Mouse (Mus musculus) olfactory bulb, adult 2 months (tissue): ENCODE measurements at regions not wholly inside any gene's neighbourhood (a gene's known extent, or its start where the extent isn't known, plus 50 kb on each side); places are given as distances from the start of the nearest gene placed in this dataset.

Experiments used
- H3K27ac ChIP-seq: fragments of 200-500 bp; 2 replicates; pipeline ENCODE4 v1.5.1; 2012; ENCODE audit warnings: low read depth, low read length; ENCODE audit not compliant: insufficient read depth
- H3K4me1 ChIP-seq: fragments of 200-500 bp; 2 replicates; pipeline ENCODE4 v1.6.1; 2012; ENCODE audit warnings: low read length; ENCODE audit not compliant: control insufficient read depth, insufficient read depth
- H3K4me3 ChIP-seq: fragments of 200-500 bp; 2 replicates; pipeline ENCODE4 v1.5.1; 2012; ENCODE audit warnings: mild to moderate bottlenecking, low read depth, low read length, moderate library complexity; ENCODE audit not compliant: insufficient read depth
- CTCF ChIP-seq: fragments of 200-500 bp; IDR thresholded peaks from 2 replicates; pipeline ENCODE4 v1.5.1; 2012; ENCODE audit warnings: low read depth, mild to moderate bottlenecking, low read length, moderate library complexity; ENCODE audit not compliant: insufficient read depth
- POLR2A ChIP-seq: fragments of 200-500 bp; IDR thresholded peaks from 2 replicates; pipeline ENCODE4 v1.6.1; 2012; ENCODE audit warnings: mild to moderate bottlenecking, low read depth, low read length, moderate library complexity; ENCODE audit not compliant: insufficient read depth
- WGBS: fragments of 180-500 bp; shearing (Covaris S2); methylation state at CpG from one replicate; pipeline ENCODE4 v1.1.7; 2018; 5-methylcytosine and 5-hydroxymethylcytosine counted together

GRCm38 (mm10) chr9:116332485-116333118 is 157.4 kb upstream of the Tgfbr2 start:
- H3K4me1 ChIP-seq = peaks cover 3% of the 10 kb centered on the region
- no peak for TF ChIP-seq CTCF
- TF ChIP-seq POLR2A = no peak
- 93% methylated on average over 5 of the region's 5 CpGs for WGBS
- no peak overlapping the region for H3K4me3 ChIP-seq
- no peak overlapping the region for H3K27ac ChIP-seq

GRCm38 (mm10) chr9:116331406-116331805 is 156.2 kb upstream of the Tgfbr2 start:
- TF ChIP-seq POLR2A = no peak
- no peak for TF ChIP-seq CTCF
- WGBS = 85% methylated on average over 2 of the region's 2 CpGs
- Histone ChIP-seq H3K4me1 (peaks cover 3% of the 10 kb centered on the region), H3K27ac (no peak overlapping the region), H3K4me3 (no peak overlapping the region)

GRCm38 (mm10) chr9:116330796-116331195 is 155.6 kb upstream of the Tgfbr2 start:
- TF ChIP-seq CTCF = no peak
- no peak for TF ChIP-seq POLR2A
- Histone ChIP-seq H3K4me3 (no peak overlapping the region), H3K27ac (no peak overlapping the region), H3K4me1 (peaks cover 3% of the 10 kb centered on the region)
- WGBS = 67% methylated on average over 5 of the region's 5 CpGs

GRCm38 (mm10) chr9:116329147-116329546 is 154.0 kb upstream of the Tgfbr2 start:
- WGBS = 88% methylated on average over 5 of the region's 5 CpGs
- Histone ChIP-seq H3K4me3 (no peak overlapping the region), H3K27ac (no peak overlapping the region), H3K4me1 (peaks cover 3% of the 10 kb centered on the region)
- TF ChIP-seq CTCF (no peak), POLR2A (no peak)

- Histone ChIP-seq H3K27ac (no peak overlapping the region), H3K4me3 (no peak overlapping the region), H3K4me1 (peaks cover 3% of the 10 kb centered on the region)
- 57% methylated on average over 3 of the region's 3 CpGs for WGBS
- TF ChIP-seq POLR2A (no peak), CTCF (no peak)
Observed at GRCm38 (mm10) chr9:116328201-116328600, 153.0 kb upstream of the Tgfbr2 start.

GRCm38 (mm10) chr9:116327080-116327479 is 151.9 kb upstream of the Tgfbr2 start:
- no peak overlapping the region for H3K4me3 ChIP-seq
- no peak overlapping the region for H3K27ac ChIP-seq
- TF ChIP-seq POLR2A (no peak), CTCF (no peak)
- 97% methylated on average over 2 of the region's 2 CpGs for WGBS
- peaks cover 3% of the 10 kb centered on the region for H3K4me1 ChIP-seq

GRCm38 (mm10) chr9:116324971-116325370 is 149.8 kb upstream of the Tgfbr2 start:
- H3K4me3 ChIP-seq = no peak overlapping the region
- WGBS = 81% methylated on average over 4 of the region's 4 CpGs
- TF ChIP-seq POLR2A (no peak), CTCF (no peak)

GRCm38 (mm10) chr9:116323871-116324721 is 148.9 kb upstream of the Tgfbr2 start:
- no peak for TF ChIP-seq POLR2A
- no peak for TF ChIP-seq CTCF
- Histone ChIP-seq H3K4me3 (no peak overlapping the region), H3K4me1 (peaks cover 3% of the 10 kb centered on the region), H3K27ac (no peak overlapping the region)
- WGBS = 86% methylated on average over 9 of the region's 9 CpGs

More at GRCm38 (mm10) chr9:116324971-116325370, 149.8 kb upstream of the Tgfbr2 start:
- Histone ChIP-seq H3K4me1 (peaks cover 3% of the 10 kb centered on the region), H3K27ac (no peak overlapping the region)

- Histone ChIP-seq H3K27ac (no peak overlapping the region), H3K4me3 (no peak overlapping the region), H3K4me1 (no peaks in the 10 kb centered on the region)
- no peak for TF ChIP-seq CTCF
- TF ChIP-seq POLR2A = no peak
- 94% methylated on average over 6 of the region's 6 CpGs for WGBS
Observed at GRCm38 (mm10) chr9:116321908-116322307, 146.7 kb upstream of the Tgfbr2 start.
